Mouse (Mus musculus): ENCODE data around the gene Olfr1200.

Gene Olfr1200

GRCm38 (mm10) chr2:88770388-88770787 lies at the start of gene Olfr1200:
TSS of gene Olfr1200 (minus strand) at chr2:88770488.
- TF ChIP-seq GATA4 (IDR thresholded peaks at IDR 0.05; ENCODE audit: insufficient replicate concordance, low read length): no peak

GRCm38 (mm10) chr2:88814196-88814595 lies 43.9 kb upstream of the Olfr1200 start, which contains the start of gene Olfr1202:
TSS of gene Olfr1202 (plus strand) at chr2:88814496.
- no peak for TF ChIP-seq GATA4 (IDR thresholded peaks at IDR 0.05; ENCODE audit: insufficient replicate concordance, low read length)

- no peak for TF ChIP-seq GATA4 (IDR thresholded peaks at IDR 0.05; ENCODE audit: insufficient replicate concordance, low read length)
These were observed 22.4 kb upstream of the Olfr1200 start, which contains the start of gene Olfr1201 for GRCm38 (mm10) chr2:88792736-88793135. TSS of gene Olfr1201 (plus strand) at chr2:88793036.

- no peak for TF ChIP-seq GATA4 (IDR thresholded peaks at IDR 0.05; ENCODE audit: insufficient replicate concordance, low read length)
These were observed 9.9 kb downstream of the Olfr1200 start, which contains the start of gene Olfr1199 for GRCm38 (mm10) chr2:88760369-88760768. TSS of gene Olfr1199 (minus strand) at chr2:88760469.

- no peak for TF ChIP-seq GATA4 (IDR thresholded peaks at IDR 0.05; ENCODE audit: insufficient replicate concordance, low read length)
These were observed 19.0 kb downstream of the Olfr1200 start, which contains the start of gene Olfr1198 for GRCm38 (mm10) chr2:88751270-88751669. TSS of gene Olfr1198 (minus strand) at chr2:88751370.

GRCm38 (mm10) chr2:88743379-88743778 lies 26.9 kb downstream of the Olfr1200 start:
- no peak for TF ChIP-seq GATA4 (IDR thresholded peaks at IDR 0.05; ENCODE audit: insufficient replicate concordance, low read length)

GRCm38 (mm10) chr2:88732266-88732665 lies 38.0 kb downstream of the Olfr1200 start, which contains the start of gene Olfr1197:
TSS of gene Olfr1197 (minus strand) at chr2:88732366.
- no peak for TF ChIP-seq GATA4 (IDR thresholded peaks at IDR 0.05; ENCODE audit: insufficient replicate concordance, low read length)

Measured in liver, adult (tissue).